Mouse (Mus musculus) neural tube, embryonic 11.5 days (tissue): Measurements from ENCODE around the gene Ppp1r3d. TPM values are rescaled to one million over a fixed set of nuclear protein-coding genes. Genes with fewer than 3 reads are reported as not detected.

ENCODE experiments used
- ATAC-seq: fragments of 200-750 bp; cut with Nextera tagmentation; 2 replicates; pipeline ENCODE4 v1.8.0; 2017; ENCODE audit warnings: moderate number of reproducible peaks, mild to moderate bottlenecking, moderate TSS enrichment, moderate library complexity; ENCODE audit not compliant: insufficient read depth, low FRiP score, low TSS enrichment
- DNase-seq: peaks from one replicate; pipeline ENCODE4 v3.0.0-alpha.2; 2015; ENCODE audit warnings: low spot score
- H3K27ac ChIP-seq: fragments of 300-500 bp; sonication (generic); 2 replicates; pipeline ENCODE4 v1.5.1; 2014; ENCODE audit warnings: low read depth, mild to moderate bottlenecking, low read length
- H3K27me3 ChIP-seq: fragments of 300-500 bp; sonication (generic); 2 replicates; pipeline ENCODE4 v1.6.1; 2014; ENCODE audit warnings: mild to moderate bottlenecking, low read length, mixed read lengths; ENCODE audit not compliant: control insufficient read depth, insufficient read depth
- H3K36me3 ChIP-seq: fragments of 300-500 bp; sonication (generic); 2 replicates; pipeline ENCODE4 v1.6.1; 2014; ENCODE audit warnings: mild to moderate bottlenecking, low read length, moderate library complexity, mixed read lengths; ENCODE audit not compliant: control insufficient read depth, insufficient read depth
- H3K4me1 ChIP-seq: fragments of 300-500 bp; sonication (generic); 2 replicates; pipeline ENCODE4 v1.6.1; 2014; ENCODE audit warnings: low read length, mixed read lengths; ENCODE audit not compliant: control insufficient read depth, insufficient read depth
- H3K4me2 ChIP-seq: fragments of 300-500 bp; sonication (generic); 2 replicates; pipeline ENCODE4 v1.6.1; 2014; ENCODE audit warnings: low read depth, mild to moderate bottlenecking, moderate library complexity
- H3K4me3 ChIP-seq: fragments of 300-500 bp; sonication (generic); 2 replicates; pipeline ENCODE4 v1.5.1; 2014; ENCODE audit warnings: low read depth, low read length
- H3K9ac ChIP-seq: fragments of 300-500 bp; sonication (generic); 2 replicates; pipeline ENCODE4 v1.6.1; 2014; ENCODE audit warnings: mild to moderate bottlenecking, low read length
- H3K9me3 ChIP-seq: fragments of 300-500 bp; sonication (generic); 2 replicates; pipeline ENCODE4 v1.6.1; 2016; ENCODE audit warnings: low read length; ENCODE audit not compliant: control insufficient read depth
- WGBS: fragments of 180-500 bp; shearing (Covaris S2); extraction: QIAGEN DNeasy Blood & Tissue Kit; methylation state at CpG from one replicate; pipeline ENCODE4 v1.1.7; 2014; 5-methylcytosine and 5-hydroxymethylcytosine counted together
- polyA plus RNA-seq: library from polyadenylated mRNA; unstranded; fragments of >200 nt; fragmentation: Nextera tagmentation; extraction: Ambion mirVana; gene quantifications from 2 replicates; pipeline ENCODE4 v1.2.1, GENCODE M21; 2014

Gene Ppp1r3d
- 3.1 and 3.4 TPM in 2 replicates for polyA plus RNA-seq

- no peaks in the 10 kb centered on the region for H3K36me3 ChIP-seq
- ATAC-seq (peak; percentile 84), DNase-seq (peak; percentile 72)
- H3K4me1 ChIP-seq: peaks cover 11% of the 10 kb centered on the region
- peak within 1 kb of the TSS; percentile 37 for H3K9ac ChIP-seq
- peaks cover 12% of the 10 kb centered on the region for H3K27me3 ChIP-seq
- peak within 1 kb of the TSS; percentile 69 for H3K4me3 ChIP-seq
- no peaks in the 10 kb centered on the region for H3K9me3 ChIP-seq
- H3K4me2 ChIP-seq: peak within 1 kb of the TSS; percentile 60
- peak within 1 kb of the TSS; percentile 3; the same call in 1 of the 2 replicates for H3K27ac ChIP-seq
- under 1% methylated on average over 68 of the region's 74 CpGs for WGBS
These were observed at the start of gene Ppp1r3d, which contains the start of gene Fam217b for GRCm38 (mm10) chr2:178414261-178415149. TSS of gene Ppp1r3d (minus strand) at chr2:178414472. TSS of gene Fam217b (plus strand) at chr2:178414524.

DNA sequence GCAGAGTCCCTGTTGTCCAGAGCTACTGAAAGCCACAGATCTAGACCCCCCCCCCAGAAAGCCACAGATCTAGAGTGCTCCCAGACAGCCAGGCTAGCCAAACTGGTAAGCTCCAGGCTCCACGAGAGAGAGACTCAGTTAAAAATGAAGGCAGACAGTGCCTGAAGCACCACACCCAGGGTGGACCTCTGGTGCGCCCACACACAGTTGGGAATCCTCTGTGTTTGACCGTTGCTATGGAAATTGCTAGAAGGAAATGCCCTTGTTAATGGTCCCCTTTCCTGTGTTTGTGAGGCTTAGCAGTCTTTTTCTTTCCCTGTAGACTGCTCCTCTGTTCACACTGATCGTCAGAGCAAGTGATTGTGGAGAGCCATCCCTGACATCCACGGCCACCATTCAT, 46.1 kb upstream of the Ppp1r3d start:
- no peak for ATAC-seq
- 72% methylated on average over 5 of the region's 5 CpGs for WGBS
- H3K27me3 ChIP-seq: no peaks in the 10 kb centered on the region
- H3K4me2 ChIP-seq: no peak overlapping the region
- no peak overlapping the region for H3K9ac ChIP-seq
- no peak for DNase-seq
- H3K36me3 ChIP-seq: no peaks in the 10 kb centered on the region
- H3K4me3 ChIP-seq: no peak overlapping the region
- H3K4me1 ChIP-seq: peaks cover 3% of the 10 kb centered on the region; the same call in 1 of the 2 replicates
- no peaks in the 10 kb centered on the region for H3K9me3 ChIP-seq
- H3K27ac ChIP-seq: no peak overlapping the region

GRCm38 (mm10) chr2:178457414-178457813, 43.1 kb upstream of the Ppp1r3d start:
- no peak overlapping the region for H3K4me2 ChIP-seq
- DNase-seq (no peak), ATAC-seq (no peak)
- H3K9ac ChIP-seq: no peak overlapping the region
- no peaks in the 10 kb centered on the region for H3K27me3 ChIP-seq
- H3K4me1 ChIP-seq: peaks cover 12% of the 10 kb centered on the region
- H3K27ac ChIP-seq: no peak overlapping the region
- whole genome bisulfite sequencing: 91% methylated on average over 6 of the region's 6 CpGs
- H3K4me3 ChIP-seq: no peak overlapping the region
- H3K9me3 ChIP-seq: no peaks in the 10 kb centered on the region
- no peaks in the 10 kb centered on the region for H3K36me3 ChIP-seq

DNA sequence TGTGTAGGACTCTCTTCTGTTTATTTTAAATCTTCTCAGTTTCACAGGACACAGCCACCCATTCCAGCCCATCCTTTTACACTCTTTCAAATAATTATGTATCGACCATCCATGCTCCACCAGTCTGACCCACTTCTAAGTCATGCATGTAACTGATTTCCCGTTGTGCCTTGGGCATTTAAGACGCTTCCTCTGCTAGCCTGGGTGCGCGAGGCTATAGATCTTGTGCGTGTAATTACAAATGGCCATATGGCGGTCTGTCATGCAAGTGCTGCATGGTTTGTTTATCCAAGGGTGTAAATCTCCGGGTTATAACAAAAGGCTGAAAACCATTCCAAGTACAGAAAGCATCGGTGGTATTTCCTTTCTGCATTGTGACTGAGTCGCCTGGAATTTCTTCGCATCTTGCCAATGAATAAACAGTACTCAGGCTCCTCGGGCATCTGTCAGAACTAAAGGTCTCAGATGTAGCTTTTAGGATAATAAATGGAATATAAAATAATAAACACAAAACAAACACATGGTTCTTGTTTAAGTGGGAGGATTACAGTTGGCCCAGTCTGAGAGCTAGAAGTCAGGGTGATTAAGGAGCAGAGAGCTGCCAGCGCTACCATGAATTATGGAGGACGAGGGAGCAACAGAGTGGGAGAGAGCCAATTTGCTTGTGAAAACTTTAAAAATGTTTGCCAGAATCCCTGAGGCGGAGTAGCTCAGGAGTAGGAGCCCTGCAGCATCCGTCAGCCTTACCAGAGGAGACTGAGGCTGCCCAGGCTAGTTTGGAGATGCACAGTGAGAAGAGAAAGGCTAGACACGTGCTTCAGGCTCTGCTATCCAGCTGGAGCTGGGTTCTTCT, 40.6 kb upstream of the Ppp1r3d start:
- H3K9me3 ChIP-seq: no peaks in the 10 kb centered on the region
- H3K27ac ChIP-seq: peak overlapping the region; percentile 63
- no peaks in the 10 kb centered on the region for H3K27me3 ChIP-seq
- ATAC-seq (peak; percentile 73), DNase-seq (peak; percentile 37)
- H3K4me3 ChIP-seq: no peak overlapping the region
- H3K9ac ChIP-seq: no peak overlapping the region
- peaks cover 12% of the 10 kb centered on the region for H3K4me1 ChIP-seq
- H3K4me2 ChIP-seq: peak overlapping the region; percentile 14; the same call in 1 of the 2 replicates
- no peaks in the 10 kb centered on the region for H3K36me3 ChIP-seq
- 23% methylated on average over 17 of the region's 17 CpGs for WGBS

GRCm38 (mm10) chr2:178450961-178451360, 36.7 kb upstream of the Ppp1r3d start:
- ATAC-seq (no peak), DNase-seq (no peak)
- no peak overlapping the region for H3K4me2 ChIP-seq
- no peaks in the 10 kb centered on the region for H3K9me3 ChIP-seq
- H3K4me3 ChIP-seq: no peak overlapping the region
- no peak overlapping the region for H3K27ac ChIP-seq
- H3K27me3 ChIP-seq: no peaks in the 10 kb centered on the region
- H3K9ac ChIP-seq: no peak overlapping the region
- WGBS: 67% methylated on average over 10 of the region's 10 CpGs
- peaks cover 12% of the 10 kb centered on the region for H3K4me1 ChIP-seq
- no peaks in the 10 kb centered on the region for H3K36me3 ChIP-seq

GRCm38 (mm10) chr2:178450236-178450635, 36.0 kb upstream of the Ppp1r3d start:
- Histone ChIP-seq H3K4me1 (peaks cover 8% of the 10 kb centered on the region), H3K4me3 (no peak overlapping the region), H3K9ac (no peak overlapping the region), H3K4me2 (no peak overlapping the region), H3K27ac (no peak overlapping the region), H3K27me3 (no peaks in the 10 kb centered on the region), H3K36me3 (no peaks in the 10 kb centered on the region), H3K9me3 (no peaks in the 10 kb centered on the region)
- 26% methylated on average over 2 of the region's 2 CpGs for WGBS
- no peak for ATAC-seq
- no peak for DNase-seq

DNA sequence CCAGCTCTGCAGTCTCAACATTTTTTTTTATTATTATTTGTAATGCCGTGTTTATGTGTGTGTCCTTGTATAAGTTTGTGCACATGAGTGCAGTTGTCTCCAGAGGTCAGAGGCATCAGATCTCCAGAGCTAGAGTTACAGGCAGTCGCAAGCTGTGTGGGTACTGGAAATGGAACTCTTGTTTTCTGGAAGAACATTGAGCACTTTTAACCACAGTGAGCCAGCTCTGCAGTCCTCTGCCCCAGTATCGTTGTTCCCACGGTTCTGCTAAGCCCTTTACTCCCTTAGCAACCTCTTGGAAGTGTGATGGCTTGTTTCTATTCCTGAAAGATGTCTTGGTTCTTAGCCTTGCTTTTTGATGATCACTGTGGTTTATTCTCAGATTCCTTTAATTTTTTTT, 35.1 kb upstream of the Ppp1r3d start:
- Histone ChIP-seq H3K36me3 (no peaks in the 10 kb centered on the region), H3K4me3 (no peak overlapping the region), H3K27me3 (no peaks in the 10 kb centered on the region), H3K4me2 (no peak overlapping the region), H3K9me3 (no peaks in the 10 kb centered on the region), H3K27ac (no peak overlapping the region), H3K9ac (no peak overlapping the region), H3K4me1 (no peaks in the 10 kb centered on the region)
- ATAC-seq: no peak
- DNase-seq: no peak
- WGBS: 88% methylated on average over 4 of the region's 4 CpGs

DNA sequence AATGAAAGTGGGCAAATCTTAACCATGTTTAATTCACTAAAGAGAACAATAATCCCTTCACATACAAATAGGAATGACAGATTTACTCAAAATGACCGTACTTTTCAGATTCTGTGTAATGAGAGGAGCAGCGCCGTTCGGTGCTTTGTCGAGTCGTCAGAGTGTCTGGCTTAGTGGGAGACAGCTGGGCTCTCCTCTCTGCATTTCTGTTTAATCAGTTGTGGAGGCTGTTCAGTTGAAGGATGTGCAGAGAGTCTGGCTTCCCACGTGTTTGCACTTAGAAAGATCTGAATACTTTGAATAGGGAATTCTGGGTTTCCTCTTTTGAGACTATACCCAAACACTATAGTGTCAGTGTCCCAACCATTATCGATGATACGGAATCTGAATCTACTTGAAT, 23.0 kb upstream of the Ppp1r3d start:
- no peak for DNase-seq
- WGBS: 66% methylated on average over 9 of the region's 9 CpGs

More for the DNA sequence above, 23.0 kb upstream of the Ppp1r3d start:
- Histone ChIP-seq H3K9ac (no peak overlapping the region), H3K4me3 (no peak overlapping the region), H3K4me1 (no peaks in the 10 kb centered on the region), H3K27me3 (no peaks in the 10 kb centered on the region), H3K27ac (no peak overlapping the region), H3K36me3 (no peaks in the 10 kb centered on the region), H3K4me2 (no peak overlapping the region), H3K9me3 (no peaks in the 10 kb centered on the region)
- no peak for ATAC-seq
